Mouse (Mus musculus): ENCODE results near the gene Lenep.

- no peak for TF ChIP-seq CTCF (IDR thresholded peaks at IDR 0.05; ENCODE audit: borderline replicate concordance, control insufficient read depth, extremely low read depth, insufficient read depth, low read length, poor library complexity)
- TF ChIP-seq POLR2A (IDR thresholded peaks at IDR 0.05; ENCODE audit: control insufficient read depth, extremely low read depth, insufficient read depth, low read length, poor library complexity): no peak
Measured at GRCm38 (mm10) chr3:89451916-89452315, 49.3 kb upstream of the Lenep start.

Measured in thymus, adult 2 months (tissue).